Mouse (Mus musculus): ENCODE data around the gene Jsrp1. TPM values are rescaled to one million over a fixed set of nuclear protein-coding genes. Genes with fewer than 3 reads are reported as not detected.

Jsrp1 gene
- polyA plus RNA-seq, 1 experiment from 2014 or later: 0.95 TPM

DNA sequence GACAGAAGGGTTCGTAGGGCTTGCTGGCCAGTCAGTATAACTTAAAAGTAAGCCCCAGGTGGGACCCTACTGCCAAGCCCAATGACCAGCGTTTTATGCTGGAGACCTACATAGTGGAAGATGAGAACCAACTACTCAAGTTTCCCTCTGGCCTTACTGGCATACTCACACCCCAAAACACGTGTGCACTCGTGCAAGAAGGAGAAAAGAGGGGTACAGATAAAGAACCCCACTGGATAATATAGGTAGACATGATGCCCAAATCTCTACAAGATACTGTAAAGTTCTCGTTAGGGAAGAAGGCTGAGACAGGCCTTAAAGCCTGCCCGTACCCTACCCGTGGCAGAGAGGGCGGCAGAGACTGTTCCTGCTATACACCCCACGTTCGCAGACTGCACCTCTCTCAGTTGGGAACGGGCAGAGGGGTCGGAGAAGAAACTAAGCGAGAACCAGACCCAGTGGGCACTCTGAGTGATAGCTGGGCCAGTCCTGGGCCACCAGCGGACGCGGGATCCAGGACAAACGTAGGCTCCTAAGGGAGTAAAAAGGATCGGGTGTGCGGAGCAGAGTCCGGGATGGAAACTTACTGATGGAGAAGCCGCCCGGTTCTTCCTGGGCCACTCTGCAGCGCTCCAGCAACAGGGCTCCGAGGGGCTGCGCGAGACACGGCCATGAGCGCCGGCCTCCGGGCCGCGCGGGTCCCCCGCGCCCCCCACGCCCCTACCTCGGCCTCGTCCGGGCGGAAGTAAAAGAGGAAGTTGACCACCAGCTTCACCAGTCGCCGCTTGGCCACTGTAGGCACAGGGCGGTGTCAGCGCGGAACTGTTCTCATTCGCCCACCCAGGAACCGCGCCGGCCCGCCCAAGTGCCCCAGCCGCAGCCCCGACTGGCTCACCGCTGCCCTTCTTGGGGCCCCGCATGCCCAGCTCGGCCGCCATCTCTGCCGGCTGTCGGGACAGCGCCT is 15.8 kb downstream of the Jsrp1 start:
- Histone ChIP-seq H3K4me1 (replicated peaks; ENCODE audit: control insufficient read depth, insufficient read depth, low read length) (peaks cover 18% of the 10 kb centered on the region), H3K4me2 (ENCODE audit: low read length) (peak overlapping the region; percentile 70), H3K9ac (ENCODE audit: low read length) (peak overlapping the region; percentile 99), H3K9me3 (ENCODE audit: control insufficient read depth, low read length) (no peaks in the 10 kb centered on the region), H3K4me3 (ENCODE audit: low read depth, low read length) (peak overlapping the region; percentile 96), H3K36me3 (ENCODE audit: control insufficient read depth, insufficient read depth, low read length) (peaks cover 61% of the 10 kb centered on the region), H3K27ac (ENCODE audit: low read depth) (peak overlapping the region; percentile 97), H3K27me3 (replicated peaks; ENCODE audit: control insufficient read depth, insufficient read depth, low read length) (no peaks in the 10 kb centered on the region)
- DNase-seq (ENCODE audit: low spot score) (peak; percentile 73), ATAC-seq (replicated peaks; ENCODE audit: low FRiP score, low TSS enrichment, low read depth) (peak; percentile 64)
- WGBS: 2% methylated on average over 54 of the region's 59 CpGs

DNA sequence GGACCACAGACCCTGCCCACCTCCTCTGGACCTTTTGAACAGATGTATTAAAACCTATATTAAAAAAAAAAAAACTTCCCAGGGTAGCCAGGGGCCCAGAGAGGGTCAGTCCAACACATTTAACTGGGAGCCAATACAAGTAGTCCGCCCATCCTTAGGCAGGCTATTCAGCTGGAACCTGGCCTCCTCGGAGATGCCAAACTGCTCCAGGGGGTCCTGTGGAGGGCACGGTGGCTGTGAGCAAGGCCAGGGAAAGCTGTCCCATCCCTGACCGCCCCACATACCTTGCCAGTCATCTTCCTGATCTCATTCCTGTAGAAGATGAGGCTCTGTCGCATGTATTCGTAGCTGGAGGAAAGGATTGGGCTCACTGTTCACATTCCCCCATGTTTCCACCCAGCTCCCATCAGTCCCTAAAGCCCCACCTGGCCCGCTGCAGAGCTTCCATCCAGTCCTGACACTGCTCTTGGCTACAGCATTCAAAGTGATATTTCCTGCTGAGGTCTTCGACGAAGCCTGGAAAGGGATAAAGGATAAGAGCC is 16.9 kb downstream of the Jsrp1 start:
- DNase-seq (ENCODE audit: low spot score): no peak
- no peak overlapping the region for H3K27ac ChIP-seq (ENCODE audit: low read depth)
- peaks cover 18% of the 10 kb centered on the region for H3K4me1 ChIP-seq (replicated peaks; ENCODE audit: control insufficient read depth, insufficient read depth, low read length)
- peak overlapping the region; percentile 70 for H3K4me2 ChIP-seq (ENCODE audit: low read length)
- H3K4me3 ChIP-seq (ENCODE audit: low read depth, low read length): no peak overlapping the region; the same call in 1 of the 2 replicates
- peak overlapping the region; percentile 99; the same call in 1 of the 2 replicates for H3K9ac ChIP-seq (ENCODE audit: low read length)
- H3K27me3 ChIP-seq (replicated peaks; ENCODE audit: control insufficient read depth, insufficient read depth, low read length): no peaks in the 10 kb centered on the region
- 82% methylated on average over 9 of the region's 9 CpGs for WGBS
- H3K9me3 ChIP-seq (ENCODE audit: control insufficient read depth, low read length): no peaks in the 10 kb centered on the region
- no peak for ATAC-seq (replicated peaks; ENCODE audit: low FRiP score, low TSS enrichment, low read depth)
- peaks cover 58% of the 10 kb centered on the region for H3K36me3 ChIP-seq (ENCODE audit: control insufficient read depth, insufficient read depth, low read length)

DNA sequence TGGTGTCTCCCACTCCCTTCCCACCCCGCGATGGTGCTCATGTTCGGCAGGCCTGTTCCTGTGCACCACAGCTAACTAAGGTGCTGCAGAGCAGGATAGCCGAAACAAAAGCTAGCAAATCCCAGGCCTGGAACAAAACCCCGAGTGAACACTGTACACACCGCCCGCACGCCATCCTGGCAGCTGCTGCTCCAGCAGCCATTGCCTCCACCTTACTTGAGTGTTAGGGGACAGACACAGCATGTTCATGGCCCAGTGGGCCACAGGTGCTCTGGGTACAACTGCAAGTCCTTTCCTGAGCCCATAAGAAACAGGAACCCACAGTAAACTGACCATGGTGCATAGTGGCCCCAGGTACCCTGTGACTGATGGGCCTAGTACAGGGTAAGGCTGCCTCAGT is 18.5 kb downstream of the Jsrp1 start:
- H3K27me3 ChIP-seq (replicated peaks; ENCODE audit: control insufficient read depth, insufficient read depth, low read length): no peaks in the 10 kb centered on the region
- H3K9me3 ChIP-seq (ENCODE audit: control insufficient read depth, low read length): no peaks in the 10 kb centered on the region
- peaks cover 11% of the 10 kb centered on the region for H3K4me1 ChIP-seq (replicated peaks; ENCODE audit: control insufficient read depth, insufficient read depth, low read length)
- H3K36me3 ChIP-seq (ENCODE audit: control insufficient read depth, insufficient read depth, low read length): peaks cover 65% of the 10 kb centered on the region
- H3K27ac ChIP-seq (ENCODE audit: low read depth): no peak overlapping the region
- no peak for ATAC-seq (replicated peaks; ENCODE audit: low FRiP score, low TSS enrichment, low read depth)
- H3K4me3 ChIP-seq (ENCODE audit: low read depth, low read length): no peak overlapping the region
- 89% methylated on average over 8 of the region's 8 CpGs for WGBS
- no peak overlapping the region for H3K4me2 ChIP-seq (ENCODE audit: low read length)
- no peak overlapping the region for H3K9ac ChIP-seq (ENCODE audit: low read length)
- DNase-seq (ENCODE audit: low spot score): no peak

DNA sequence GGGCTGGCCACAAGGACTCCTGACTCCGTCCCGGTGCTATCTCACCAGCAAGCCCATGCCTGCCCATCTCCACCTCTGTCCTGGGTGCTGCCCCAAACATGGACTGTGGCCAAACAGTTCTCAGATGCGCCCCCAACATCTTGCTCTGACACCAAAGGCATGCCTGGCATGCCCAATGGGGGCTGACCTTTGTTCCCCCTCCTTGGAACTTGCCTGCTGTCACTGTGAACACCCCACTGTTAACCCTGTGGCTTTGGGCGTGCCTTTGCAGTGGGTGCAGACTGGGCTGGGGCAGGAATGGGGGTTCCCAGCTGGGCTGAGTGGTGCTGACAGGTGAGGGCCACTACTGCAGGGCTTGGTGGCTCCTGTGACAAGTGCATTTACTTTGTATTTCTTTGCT is 19.5 kb downstream of the Jsrp1 start:
- H3K4me3 ChIP-seq (ENCODE audit: low read depth, low read length): no peak overlapping the region
- 80% methylated on average over 4 of the region's 4 CpGs for WGBS
- no peak overlapping the region for H3K9ac ChIP-seq (ENCODE audit: low read length)
- no peak overlapping the region for H3K4me2 ChIP-seq (ENCODE audit: low read length)
- H3K27ac ChIP-seq (ENCODE audit: low read depth): no peak overlapping the region
- ATAC-seq (replicated peaks; ENCODE audit: low FRiP score, low TSS enrichment, low read depth): no peak
- H3K27me3 ChIP-seq (replicated peaks; ENCODE audit: control insufficient read depth, insufficient read depth, low read length): no peaks in the 10 kb centered on the region
- H3K9me3 ChIP-seq (ENCODE audit: control insufficient read depth, low read length): no peaks in the 10 kb centered on the region
- no peak for DNase-seq (ENCODE audit: low spot score)
- peaks cover 74% of the 10 kb centered on the region for H3K36me3 ChIP-seq (ENCODE audit: control insufficient read depth, insufficient read depth, low read length)
- H3K4me1 ChIP-seq (replicated peaks; ENCODE audit: control insufficient read depth, insufficient read depth, low read length): peaks cover 7% of the 10 kb centered on the region; the same call in 1 of the 2 replicates

DNA sequence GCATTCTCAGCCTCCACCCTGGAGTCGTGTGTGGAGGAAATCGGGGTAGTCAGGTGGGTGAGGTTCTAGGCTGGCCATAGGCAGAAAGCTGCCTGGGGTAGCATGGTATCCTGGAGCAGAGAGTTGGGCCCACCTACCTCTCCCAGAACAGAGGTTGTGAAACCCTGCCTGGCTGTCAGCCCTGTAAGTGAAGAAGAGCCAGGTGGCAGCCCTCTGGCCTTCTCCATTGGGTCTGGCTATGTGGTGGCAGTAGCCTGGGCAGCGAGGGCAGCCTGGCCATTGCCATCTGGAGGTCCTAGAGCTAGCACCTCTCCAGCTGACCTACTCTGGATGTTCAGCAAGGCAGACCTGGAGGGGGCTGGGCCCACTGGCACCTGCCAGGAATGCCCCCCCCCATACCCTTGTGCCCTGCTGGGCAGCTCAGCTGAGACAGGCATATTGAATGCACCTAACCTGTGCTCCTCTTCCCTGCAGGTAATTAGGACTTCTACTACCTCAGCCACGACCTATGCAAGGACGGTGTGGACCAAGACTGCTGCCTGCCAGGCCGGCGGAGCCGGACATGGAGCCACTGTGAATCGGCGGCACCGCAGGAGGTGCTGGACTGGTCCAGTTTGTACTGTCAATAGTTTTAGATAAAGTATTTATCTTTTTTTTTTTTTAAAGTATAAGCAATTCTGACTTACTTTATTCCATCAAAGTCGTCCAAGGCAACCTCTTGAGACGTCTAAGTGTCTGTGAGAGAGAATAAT is 20.1 kb downstream of the Jsrp1 start:
- H3K9me3 ChIP-seq (ENCODE audit: control insufficient read depth, low read length): no peaks in the 10 kb centered on the region
- H3K4me1 ChIP-seq (replicated peaks; ENCODE audit: control insufficient read depth, insufficient read depth, low read length): peaks cover 7% of the 10 kb centered on the region; the same call in 1 of the 2 replicates
- ATAC-seq (replicated peaks; ENCODE audit: low FRiP score, low TSS enrichment, low read depth) (no peak), DNase-seq (ENCODE audit: low spot score) (no peak)
- H3K4me3 ChIP-seq (ENCODE audit: low read depth, low read length): no peak overlapping the region
- 91% methylated on average over 13 of the region's 13 CpGs for WGBS
- H3K27me3 ChIP-seq (replicated peaks; ENCODE audit: control insufficient read depth, insufficient read depth, low read length): no peaks in the 10 kb centered on the region
- no peak overlapping the region for H3K4me2 ChIP-seq (ENCODE audit: low read length)
- H3K9ac ChIP-seq (ENCODE audit: low read length): no peak overlapping the region
- H3K36me3 ChIP-seq (ENCODE audit: control insufficient read depth, insufficient read depth, low read length): peaks cover 80% of the 10 kb centered on the region
- no peak overlapping the region; the same call in 1 of the 2 replicates for H3K27ac ChIP-seq (ENCODE audit: low read depth)

DNA sequence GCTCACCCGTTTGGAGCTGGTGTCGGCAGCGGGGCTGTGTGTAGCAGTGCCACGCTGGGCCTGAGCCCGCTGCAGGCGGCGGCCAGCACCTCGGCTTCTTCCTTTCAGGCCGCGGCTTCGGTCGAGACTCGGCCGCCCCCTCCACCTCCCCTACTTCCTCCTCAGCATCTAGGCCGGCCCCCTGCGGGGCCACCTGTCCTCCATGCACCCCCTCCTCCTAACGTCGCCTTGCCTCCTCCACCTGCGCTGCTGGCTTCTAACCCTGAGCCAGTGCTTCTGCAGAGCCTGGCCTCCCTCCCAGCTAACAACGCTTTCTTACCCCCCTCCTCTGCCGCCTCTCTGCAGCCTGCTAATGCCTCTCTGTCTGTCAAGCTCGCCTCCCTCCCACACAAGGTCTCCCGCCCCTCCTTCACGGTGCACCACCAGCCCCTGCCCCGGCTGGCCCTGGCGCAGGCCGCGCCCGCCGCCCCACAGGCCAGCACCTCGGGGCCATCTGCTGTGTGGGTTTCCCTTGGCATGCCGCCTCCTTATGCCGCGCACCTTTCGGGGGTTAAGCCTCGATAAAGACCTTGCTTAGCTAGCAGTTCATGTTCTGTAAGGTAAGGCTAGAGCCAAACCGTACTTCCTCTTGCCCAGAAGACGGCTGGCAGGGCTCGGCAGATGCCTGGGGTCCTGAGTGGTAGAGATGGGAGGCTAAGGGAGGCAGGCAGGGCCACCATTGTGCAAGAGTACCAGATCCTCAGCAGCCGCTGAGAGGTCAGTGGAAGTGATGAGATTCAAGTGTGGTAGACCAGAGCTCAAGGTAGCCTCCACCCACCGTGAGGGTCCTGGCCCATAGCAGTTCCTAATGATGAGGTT is 20.9 kb downstream of the Jsrp1 start:
- Histone ChIP-seq H3K4me2 (ENCODE audit: low read length) (no peak overlapping the region), H3K4me3 (ENCODE audit: low read depth, low read length) (no peak overlapping the region), H3K27me3 (replicated peaks; ENCODE audit: control insufficient read depth, insufficient read depth, low read length) (no peaks in the 10 kb centered on the region), H3K27ac (ENCODE audit: low read depth) (no peak overlapping the region), H3K4me1 (replicated peaks; ENCODE audit: control insufficient read depth, insufficient read depth, low read length) (peaks cover 7% of the 10 kb centered on the region; the same call in 1 of the 2 replicates), H3K9me3 (ENCODE audit: control insufficient read depth, low read length) (no peaks in the 10 kb centered on the region), H3K9ac (ENCODE audit: low read length) (no peak overlapping the region), H3K36me3 (ENCODE audit: control insufficient read depth, insufficient read depth, low read length) (peaks cover 88% of the 10 kb centered on the region)
- 65% methylated on average over 41 of the region's 41 CpGs for WGBS
- DNase-seq (ENCODE audit: low spot score) (no peak), ATAC-seq (replicated peaks; ENCODE audit: low FRiP score, low TSS enrichment, low read depth) (no peak)

DNA sequence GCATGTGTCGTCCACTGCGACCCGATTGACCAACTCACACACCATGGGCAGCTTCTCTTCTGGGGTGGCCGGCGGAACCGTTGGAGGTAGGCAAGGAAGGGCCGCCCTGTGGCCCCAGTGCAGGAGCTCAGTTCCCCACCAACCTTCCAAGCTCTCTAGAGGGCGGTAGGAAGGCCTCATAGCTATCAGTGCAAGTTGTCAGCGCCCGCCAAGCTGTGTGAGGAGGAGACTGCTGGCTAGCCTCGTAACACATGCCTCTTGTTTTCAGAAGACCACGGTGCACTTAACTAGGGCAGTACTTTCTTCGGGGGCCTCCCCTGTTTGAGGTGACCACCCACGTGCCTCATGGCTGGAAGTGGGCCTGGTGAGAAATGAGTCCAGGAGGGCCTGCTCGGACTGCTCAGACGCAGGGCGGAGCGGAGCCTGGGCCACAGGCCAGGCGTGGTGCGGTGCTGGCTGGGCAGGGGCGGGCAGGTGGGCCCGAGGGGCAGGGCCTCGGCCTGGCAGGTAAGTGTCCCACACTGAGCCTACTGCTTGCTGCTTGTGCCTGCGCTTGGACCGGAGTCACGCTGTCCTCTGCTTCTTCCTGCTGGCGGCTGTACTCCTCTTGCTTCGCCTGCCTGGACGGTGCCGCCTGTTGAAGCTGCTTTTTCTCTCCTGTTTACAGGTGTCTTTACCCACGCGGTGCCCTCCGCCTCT is 21.7 kb downstream of the Jsrp1 start:
- H3K36me3 ChIP-seq (ENCODE audit: control insufficient read depth, insufficient read depth, low read length): peaks cover 94% of the 10 kb centered on the region
- DNase-seq (ENCODE audit: low spot score): no peak
- peaks cover under 1% of the 10 kb centered on the region; the same call in 1 of the 2 replicates for H3K4me1 ChIP-seq (replicated peaks; ENCODE audit: control insufficient read depth, insufficient read depth, low read length)
- H3K27ac ChIP-seq (ENCODE audit: low read depth): no peak overlapping the region
- 79% methylated on average over 33 of the region's 33 CpGs for WGBS
- no peak for ATAC-seq (replicated peaks; ENCODE audit: low FRiP score, low TSS enrichment, low read depth)
- H3K27me3 ChIP-seq (replicated peaks; ENCODE audit: control insufficient read depth, insufficient read depth, low read length): no peaks in the 10 kb centered on the region
- no peak overlapping the region for H3K4me3 ChIP-seq (ENCODE audit: low read depth, low read length)
- H3K9ac ChIP-seq (ENCODE audit: low read length): no peak overlapping the region
- H3K9me3 ChIP-seq (ENCODE audit: control insufficient read depth, low read length): no peaks in the 10 kb centered on the region
- H3K4me2 ChIP-seq (ENCODE audit: low read length): no peak overlapping the region

Measured in intestine, embryonic 14.5 days (tissue).